Mouse (Mus musculus): ENCODE measurements around the gene Phf12. TPM values are rescaled to one million over a fixed set of nuclear protein-coding genes. Genes with fewer than 3 reads are reported as not detected.
A peak's percentile ranks its signal among the peaks of the same experiment; 100 is the strongest.

Gene Phf12
- polyA plus RNA-seq, 1 experiment from 2014 or later: 11.6 TPM

- Histone ChIP-seq H3K36me3 (ENCODE audit: control insufficient read depth, insufficient read depth, low read length) (peaks cover 76% of the 10 kb centered on the region), H3K9ac (ENCODE audit: low read length) (no peak overlapping the region), H3K27me3 (ENCODE audit: control insufficient read depth, insufficient read depth, low read length) (no peaks in the 10 kb centered on the region), H3K4me1 (ENCODE audit: control insufficient read depth in 2 of 2, insufficient read depth in 2 of 2, low read length in 2 of 2) (no peaks in the 10 kb centered on the region), H3K9me3 (ENCODE audit: control insufficient read depth, low read length) (no peaks in the 10 kb centered on the region), H3K4me2 (ENCODE audit: low read length) (no peak overlapping the region), H3K27ac (replicated peaks in 1 of 2; ENCODE audit: control insufficient read depth in 1 of 2, insufficient read depth in 1 of 2, low read depth in 2 of 2, low read length in 2 of 2) (no peak overlapping the region), H3K4me3 (ENCODE audit: control insufficient read depth in 1 of 2, insufficient read depth in 1 of 2, low read depth in 1 of 2, low read length in 2 of 2) (no peak overlapping the region)
- 0 out of 2 replicates have a peak, but pooled peaks have one; percentile 31 for ATAC-seq (ENCODE audit: insufficient number of reproducible peaks, insufficient read depth, low FRiP score, low read depth)
- WGBS: 77% methylated on average over 8 of the region's 8 CpGs
Observed at GRCm38 (mm10) chr11:78053078-78053477, 70.5 kb downstream of the Phf12 start.

- Histone ChIP-seq H3K4me2 (ENCODE audit: low read length) (no peak overlapping the region), H3K27ac (replicated peaks in 1 of 2; ENCODE audit: control insufficient read depth in 1 of 2, insufficient read depth in 1 of 2, low read depth in 2 of 2, low read length in 2 of 2) (no peak overlapping the region), H3K4me1 (ENCODE audit: control insufficient read depth in 2 of 2, insufficient read depth in 2 of 2, low read length in 2 of 2) (no peaks in the 10 kb centered on the region), H3K36me3 (ENCODE audit: control insufficient read depth, insufficient read depth, low read length) (peaks cover 73% of the 10 kb centered on the region), H3K27me3 (ENCODE audit: control insufficient read depth, insufficient read depth, low read length) (no peaks in the 10 kb centered on the region), H3K9me3 (ENCODE audit: control insufficient read depth, low read length) (no peaks in the 10 kb centered on the region), H3K4me3 (ENCODE audit: control insufficient read depth in 1 of 2, insufficient read depth in 1 of 2, low read depth in 1 of 2, low read length in 2 of 2) (no peak overlapping the region), H3K9ac (ENCODE audit: low read length) (no peak overlapping the region)
- 82% methylated on average over 8 of the region's 8 CpGs for WGBS
- ATAC-seq (ENCODE audit: insufficient number of reproducible peaks, insufficient read depth, low FRiP score, low read depth): no peak
Observed at GRCm38 (mm10) chr11:78056946-78057345, 74.4 kb downstream of the Phf12 start.

- Histone ChIP-seq H3K27ac (replicated peaks in 1 of 2; ENCODE audit: control insufficient read depth in 1 of 2, insufficient read depth in 1 of 2, low read depth in 2 of 2, low read length in 2 of 2) (no peak overlapping the region), H3K4me3 (ENCODE audit: control insufficient read depth in 1 of 2, insufficient read depth in 1 of 2, low read depth in 1 of 2, low read length in 2 of 2) (no peak overlapping the region), H3K9ac (ENCODE audit: low read length) (no peak overlapping the region), H3K4me2 (ENCODE audit: low read length) (no peak overlapping the region), H3K27me3 (ENCODE audit: control insufficient read depth, insufficient read depth, low read length) (no peaks in the 10 kb centered on the region), H3K9me3 (ENCODE audit: control insufficient read depth, low read length) (no peaks in the 10 kb centered on the region), H3K4me1 (ENCODE audit: control insufficient read depth in 2 of 2, insufficient read depth in 2 of 2, low read length in 2 of 2) (no peaks in the 10 kb centered on the region), H3K36me3 (ENCODE audit: control insufficient read depth, insufficient read depth, low read length) (peaks cover 49% of the 10 kb centered on the region)
- ATAC-seq (ENCODE audit: insufficient number of reproducible peaks, insufficient read depth, low FRiP score, low read depth): peak; percentile 76; the same call in 1 of the 2 replicates
- WGBS: 41% methylated on average over 9 of the region's 9 CpGs
Observed at GRCm38 (mm10) chr11:78059833-78060757, 77.5 kb downstream of the Phf12 start.

GRCm38 (mm10) chr11:78062563-78062962 lies 80.0 kb downstream of the Phf12 start:
- Histone ChIP-seq H3K4me1 (ENCODE audit: control insufficient read depth in 2 of 2, insufficient read depth in 2 of 2, low read length in 2 of 2) (no peaks in the 10 kb centered on the region), H3K27me3 (ENCODE audit: control insufficient read depth, insufficient read depth, low read length) (no peaks in the 10 kb centered on the region), H3K9ac (ENCODE audit: low read length) (no peak overlapping the region), H3K4me2 (ENCODE audit: low read length) (no peak overlapping the region), H3K4me3 (ENCODE audit: control insufficient read depth in 1 of 2, insufficient read depth in 1 of 2, low read depth in 1 of 2, low read length in 2 of 2) (no peak overlapping the region), H3K9me3 (ENCODE audit: control insufficient read depth, low read length) (no peaks in the 10 kb centered on the region), H3K36me3 (ENCODE audit: control insufficient read depth, insufficient read depth, low read length) (peaks cover 26% of the 10 kb centered on the region), H3K27ac (replicated peaks in 1 of 2; ENCODE audit: control insufficient read depth in 1 of 2, insufficient read depth in 1 of 2, low read depth in 2 of 2, low read length in 2 of 2) (no peak overlapping the region)
- 63% methylated on average over 1 of the region's 1 CpGs for WGBS
- ATAC-seq (ENCODE audit: insufficient number of reproducible peaks, insufficient read depth, low FRiP score, low read depth): no peak

- Histone ChIP-seq H3K4me2 (ENCODE audit: low read length) (no peak overlapping the region), H3K27ac (replicated peaks in 1 of 2; ENCODE audit: control insufficient read depth in 1 of 2, insufficient read depth in 1 of 2, low read depth in 2 of 2, low read length in 2 of 2) (no peak overlapping the region), H3K27me3 (ENCODE audit: control insufficient read depth, insufficient read depth, low read length) (no peaks in the 10 kb centered on the region), H3K9me3 (ENCODE audit: control insufficient read depth, low read length) (no peaks in the 10 kb centered on the region), H3K36me3 (ENCODE audit: control insufficient read depth, insufficient read depth, low read length) (no peaks in the 10 kb centered on the region), H3K4me3 (ENCODE audit: control insufficient read depth in 1 of 2, insufficient read depth in 1 of 2, low read depth in 1 of 2, low read length in 2 of 2) (no peak overlapping the region), H3K9ac (ENCODE audit: low read length) (no peak overlapping the region), H3K4me1 (ENCODE audit: control insufficient read depth in 2 of 2, insufficient read depth in 2 of 2, low read length in 2 of 2) (no peaks in the 10 kb centered on the region)
- 34% methylated on average over 2 of the region's 2 CpGs for WGBS
- no peak for ATAC-seq (ENCODE audit: insufficient number of reproducible peaks, insufficient read depth, low FRiP score, low read depth)
Observed at GRCm38 (mm10) chr11:78065906-78066305, 83.4 kb downstream of the Phf12 start.

GRCm38 (mm10) chr11:78066641-78067040 lies 84.1 kb downstream of the Phf12 start:
- 64% methylated on average over 2 of the region's 2 CpGs for WGBS
- H3K27me3 ChIP-seq (ENCODE audit: control insufficient read depth, insufficient read depth, low read length): no peaks in the 10 kb centered on the region
- no peak for ATAC-seq (ENCODE audit: insufficient number of reproducible peaks, insufficient read depth, low FRiP score, low read depth)
- H3K4me2 ChIP-seq (ENCODE audit: low read length): no peak overlapping the region
- no peak overlapping the region for H3K27ac ChIP-seq (replicated peaks in 1 of 2; ENCODE audit: control insufficient read depth in 1 of 2, insufficient read depth in 1 of 2, low read depth in 2 of 2, low read length in 2 of 2)
- H3K36me3 ChIP-seq (ENCODE audit: control insufficient read depth, insufficient read depth, low read length): no peaks in the 10 kb centered on the region
- H3K4me3 ChIP-seq (ENCODE audit: control insufficient read depth in 1 of 2, insufficient read depth in 1 of 2, low read depth in 1 of 2, low read length in 2 of 2): no peak overlapping the region
- no peaks in the 10 kb centered on the region for H3K4me1 ChIP-seq (ENCODE audit: control insufficient read depth in 2 of 2, insufficient read depth in 2 of 2, low read length in 2 of 2)
- H3K9ac ChIP-seq (ENCODE audit: low read length): no peak overlapping the region
- H3K9me3 ChIP-seq (ENCODE audit: control insufficient read depth, low read length): no peaks in the 10 kb centered on the region

- Histone ChIP-seq H3K27me3 (ENCODE audit: control insufficient read depth, insufficient read depth, low read length) (no peaks in the 10 kb centered on the region), H3K36me3 (ENCODE audit: control insufficient read depth, insufficient read depth, low read length) (peaks cover 6% of the 10 kb centered on the region; the same call in 1 of the 2 replicates), H3K4me1 (ENCODE audit: control insufficient read depth in 2 of 2, insufficient read depth in 2 of 2, low read length in 2 of 2) (no peaks in the 10 kb centered on the region), H3K4me2 (ENCODE audit: low read length) (no peak overlapping the region), H3K9me3 (ENCODE audit: control insufficient read depth, low read length) (no peaks in the 10 kb centered on the region), H3K9ac (ENCODE audit: low read length) (no peak overlapping the region), H3K27ac (replicated peaks in 1 of 2; ENCODE audit: control insufficient read depth in 1 of 2, insufficient read depth in 1 of 2, low read depth in 2 of 2, low read length in 2 of 2) (no peak overlapping the region), H3K4me3 (ENCODE audit: control insufficient read depth in 1 of 2, insufficient read depth in 1 of 2, low read depth in 1 of 2, low read length in 2 of 2) (no peak overlapping the region)
- ATAC-seq (ENCODE audit: insufficient number of reproducible peaks, insufficient read depth, low FRiP score, low read depth): no peak
- WGBS: 69% methylated on average over 5 of the region's 5 CpGs
Observed at GRCm38 (mm10) chr11:78067566-78067965, 85.0 kb downstream of the Phf12 start.
